Mouse (Mus musculus) brain, embryonic 14.5 days (tissue): ENCODE results near the gene Hist2h2bb.

Experiments used
- CTCF ChIP-seq: fragments of 200-500 bp; IDR thresholded peaks from 2 replicates; pipeline ENCODE4 v1.5.1; 2012; ENCODE audit warnings: inconsistent platforms, mild to moderate bottlenecking, moderate library complexity, borderline replicate concordance; ENCODE audit not compliant: insufficient read depth, insufficient read length; ENCODE audit errors: extremely low read depth
- POLR2A ChIP-seq: fragments of 200-500 bp; IDR thresholded peaks from 2 replicates; pipeline ENCODE4 v1.6.1; 2012; ENCODE audit warnings: mild to moderate bottlenecking, inconsistent platforms, borderline replicate concordance; ENCODE audit not compliant: poor library complexity, insufficient read depth, insufficient read length, severe bottlenecking; ENCODE audit errors: extremely low read depth

GRCm38 (mm10) chr3:96236834-96237334 is 32.7 kb upstream of the Hist2h2bb start:
- TF ChIP-seq CTCF, result no peak
- TF ChIP-seq POLR2A, result no peak
